In the genomic region with DNA sequence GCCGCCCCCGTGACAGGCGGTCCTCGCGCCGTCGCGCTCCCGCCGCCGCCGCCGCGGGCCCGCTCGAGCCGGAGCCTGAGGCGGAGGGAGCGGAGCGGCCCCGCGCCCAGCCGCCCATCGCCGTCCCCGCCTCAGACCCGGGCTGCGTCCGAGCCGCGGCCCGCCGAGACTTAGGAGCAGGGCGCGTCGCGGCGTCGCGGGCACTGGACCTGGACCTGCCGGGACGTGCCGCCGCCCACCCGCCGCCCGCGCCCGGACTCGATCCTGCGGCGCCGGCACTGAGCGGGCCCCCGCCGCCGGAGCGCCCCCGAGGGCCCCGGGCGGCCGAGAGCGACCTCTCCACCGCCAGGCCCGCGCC, we compare ENCODE assay signal across 8 mouse cellular contexts. TPM values are rescaled to one million over a fixed set of nuclear protein-coding genes. Genes with fewer than 3 reads are reported as not detected.
A peak's percentile ranks its signal among the peaks of the same experiment; 100 is the strongest.
DNase-seq lines count a peak whose midpoint lies in the region; ATAC-seq and TF ChIP-seq lines count a peak whose summit lies in the region.

No protein-coding gene starts in this region.

- H3K27ac ChIP-seq in testis, adult 2 months (ENCODE audit: control insufficient read depth, insufficient read depth, low read depth, low read length), result peak overlapping the region; percentile 93
- peak overlapping the region; percentile 91 for H3K27ac ChIP-seq in limb, embryonic 11.5 days (replicated peaks; ENCODE audit: low read depth, low read length)
- H3K27ac ChIP-seq in small intestine, adult 2 months (ENCODE audit: insufficient read depth, low read depth, low read length), result peak overlapping the region; percentile 50

- H3K4me2 ChIP-seq in limb, embryonic 11.5 days (ENCODE audit: low read depth, severe bottlenecking), result peak overlapping the region; percentile 58

- no peak for TF ChIP-seq POLR2A in testis, adult 2 months (IDR thresholded peaks at IDR 0.05; ENCODE audit: control insufficient read depth, low read depth, low read length)
- no peak for TF ChIP-seq POLR2A in small intestine, adult 2 months (IDR thresholded peaks at IDR 0.05; ENCODE audit: low read depth, low read length)

- H3K9me3 ChIP-seq in erythroblast, embryonic 14.5 days (ENCODE audit: control insufficient read depth, low read length), result no peaks in the 10 kb centered on the region
- no peaks in the 10 kb centered on the region for H3K9me3 ChIP-seq in limb, embryonic 11.5 days (ENCODE audit: control insufficient read depth, low read length)

- no peak for TF ChIP-seq CTCF in testis, adult 2 months (IDR thresholded peaks at IDR 0.05; ENCODE audit: control insufficient read depth, insufficient read depth, insufficient replicate concordance, low read depth, low read length)
- no peak for TF ChIP-seq CTCF in small intestine, adult 2 months (IDR thresholded peaks at IDR 0.05; ENCODE audit: extremely low read depth, insufficient read length, insufficient replicate concordance, low read depth, low read length)

- H3K4me1 ChIP-seq in erythroblast, embryonic 14.5 days (ENCODE audit: control insufficient read depth), result peaks cover 39% of the 10 kb centered on the region
- peaks cover 10% of the 10 kb centered on the region for H3K4me1 ChIP-seq in testis, adult 2 months (ENCODE audit: control insufficient read depth, insufficient read depth, low read length)
- no peaks in the 10 kb centered on the region for H3K4me1 ChIP-seq in limb, embryonic 11.5 days (ENCODE audit: control insufficient read depth, insufficient read depth, low read length)
- peaks cover 5% of the 10 kb centered on the region for H3K4me1 ChIP-seq in small intestine, adult 2 months (ENCODE audit: control insufficient read depth, insufficient read depth, insufficient read length, low read length)

- H3K4me3 ChIP-seq in erythroblast, embryonic 14.5 days (replicated peaks), result peak overlapping the region; percentile 80
- peak overlapping the region; percentile 93 for H3K4me3 ChIP-seq in testis, adult 2 months (ENCODE audit: control insufficient read depth, low read depth, low read length)
- peak overlapping the region; percentile 81 for H3K4me3 ChIP-seq in limb, embryonic 11.5 days (ENCODE audit: low read depth, low read length)
- H3K4me3 ChIP-seq in small intestine, adult 2 months (ENCODE audit: low read depth, low read length), result peak overlapping the region; percentile 80

- peaks cover 55% of the 10 kb centered on the region for H3K27me3 ChIP-seq in erythroblast, embryonic 14.5 days (ENCODE audit: control insufficient read depth)
- no peaks in the 10 kb centered on the region for H3K27me3 ChIP-seq in testis, adult 2 months (ENCODE audit: control insufficient read depth, insufficient read depth, low read length)
- H3K27me3 ChIP-seq in limb, embryonic 11.5 days (ENCODE audit: control insufficient read depth, insufficient read depth, low read length), result no peaks in the 10 kb centered on the region
- peaks cover 6% of the 10 kb centered on the region; the same call in 1 of the 2 replicates for H3K27me3 ChIP-seq in small intestine, adult 2 months (ENCODE audit: control insufficient read depth, insufficient read depth, low read length)

- under 1% methylated on average over 25 of the region's 66 CpGs for WGBS in limb, embryonic 11.5 days
- 2% methylated on average over 66 of the region's 66 CpGs for WGBS in small intestine, adult 2 months

- no peaks in the 10 kb centered on the region for H3K36me3 ChIP-seq in erythroblast, embryonic 14.5 days (ENCODE audit: control insufficient read depth)
- no peaks in the 10 kb centered on the region for H3K36me3 ChIP-seq in testis, adult 2 months (ENCODE audit: control insufficient read depth, insufficient read depth, low read length)
- no peaks in the 10 kb centered on the region for H3K36me3 ChIP-seq in limb, embryonic 11.5 days (ENCODE audit: control insufficient read depth, insufficient read depth, low read length)
- no peaks in the 10 kb centered on the region for H3K36me3 ChIP-seq in small intestine, adult 2 months (ENCODE audit: control insufficient read depth, insufficient read depth, low read length)

- DNase-seq in testis, postnatal 10 days (ENCODE audit: low spot score), result no peak
- DNase-seq in limb, embryonic 11.5 days (ENCODE audit: low spot score), result no peak
- DNase-seq in left cerebral cortex, adult 8-10 months (ENCODE audit: low spot score in 2 of 2), result no peak
- DNase-seq in adrenal gland, postnatal 10 days, result no peak

- no peak for ATAC-seq in erythroblast, adult 5-6 weeks (replicated peaks; ENCODE audit: low FRiP score, poor library complexity, severe bottlenecking)
- ATAC-seq in limb, embryonic 11.5 days (ENCODE audit: insufficient number of reproducible peaks, low FRiP score, low TSS enrichment, low read depth), result peak; percentile 37

- peak overlapping the region; percentile 95 for H3K9ac ChIP-seq in limb, embryonic 11.5 days (ENCODE audit: low read length)

RNA-seq across cellular contexts. Expression of gene Tnrc6c, which starts 0.8 kb away (rescaled TPM):
- 0.71 and 0.76 TPM in 2 replicates for polyA plus RNA-seq in erythroblast, embryonic 14.5 days (2012)
- 5.6 and 6.9 TPM in 2 replicates for total RNA-seq in erythroblast, adult 5-6 weeks (2015; ENCODE audit: low replicate concordance)
- total RNA-seq in erythroblast, adult 5-6 weeks (2017; ENCODE audit: low replicate concordance), result 6.3 and 9.5 TPM in 2 replicates
- polyA plus RNA-seq in testis, adult 2 months (2012; rRNA removed), result 25.4 and 28.0 TPM in 2 replicates
- 16.1 and 16.5 TPM in 2 replicates for polyA plus RNA-seq in limb, embryonic 11.5 days (2014; fragmentation: Nextera tagmentation; extraction: Ambion mirVana)
- 5.9 and 14.6 TPM in 2 replicates for polyA plus RNA-seq in small intestine, adult 2 months (2012; rRNA removed)
- 10 to 100 TPM; 54.0 to 61.3 (median 57.8) TPM for total RNA-seq in left cerebral cortex, adult 8-10 months (2022)
- total RNA-seq in adrenal gland, postnatal 10 days (2021), result 10 to 100 TPM; 20.3 to 23.7 TPM
